Mouse (Mus musculus) C2C12 (cell line): ENCODE results near the gene Gm17660. TPM values are rescaled to one million over a fixed set of nuclear protein-coding genes. Genes with fewer than 3 reads are reported as not detected.

ENCODE experiments used
- H3K27me3 ChIP-seq: one replicate; pipeline ENCODE4 v1.6.1; 2011; ENCODE audit not compliant: control insufficient read depth, insufficient read depth, insufficient read length
- H3K36me3 ChIP-seq: one replicate; pipeline ENCODE4 v1.6.1; 2011; ENCODE audit not compliant: control insufficient read depth, insufficient read depth
- H3K4me3 ChIP-seq: one replicate; pipeline ENCODE4 v1.5.1; 2011; ENCODE audit warnings: mild to moderate bottlenecking, control low read depth; ENCODE audit not compliant: poor library complexity, insufficient read depth, severe bottlenecking
- H3K79me2 ChIP-seq: one replicate; pipeline ENCODE4 v1.6.1; 2011; ENCODE audit not compliant: control insufficient read depth, insufficient read depth
- H3K79me3 ChIP-seq: one replicate; pipeline ENCODE4 v1.6.1; 2011; ENCODE audit warnings: low read depth, control low read depth
- H3ac ChIP-seq: one replicate; pipeline ENCODE3; 2011; ENCODE audit warnings: low read depth; ENCODE audit not compliant: control insufficient read depth, insufficient read length
- CEBPB ChIP-seq: IDR thresholded peaks from one replicate; pipeline ENCODE4 v1.6.1; 2011; ENCODE audit warnings: low read depth, mild to moderate bottlenecking, control low read depth, moderate library complexity
- CTCF ChIP-seq: IDR thresholded peaks from one replicate; pipeline ENCODE4 v1.5.1; 2011; ENCODE audit not compliant: control insufficient read depth, insufficient read depth, insufficient read length
- FOSL1 ChIP-seq: IDR thresholded peaks from one replicate; pipeline ENCODE4 v1.8.0; 2011; ENCODE audit warnings: mild to moderate bottlenecking, low read length; ENCODE audit not compliant: poor library complexity, insufficient read depth, severe bottlenecking
- MAX ChIP-seq: IDR thresholded peaks from one replicate; pipeline ENCODE4 v1.6.1; 2011; ENCODE audit warnings: mild to moderate bottlenecking, control low read depth
- MYOD1 ChIP-seq: IDR thresholded peaks from one replicate; pipeline ENCODE4 v1.6.1; 2011; ENCODE audit warnings: low read depth; ENCODE audit not compliant: control insufficient read depth, insufficient read length
- MYOG ChIP-seq: IDR thresholded peaks from one replicate; pipeline ENCODE4 v1.6.1; 2011; ENCODE audit not compliant: control insufficient read depth, insufficient read length; ENCODE audit errors: extremely low read depth
- USF1 ChIP-seq: IDR thresholded peaks from one replicate; pipeline ENCODE4 v1.6.1; 2011; ENCODE audit warnings: low read depth, mild to moderate bottlenecking, control low read depth, moderate library complexity
- polyA plus RNA-seq: library from polyadenylated mRNA; unstranded; fragments of >200 nt; fragmentation: generic; extraction: Trizol; gene quantifications from one replicate; pipeline ENCODE4 v1.2.1, GENCODE M21; 2012; ENCODE audit warnings: missing spikeins

Gm17660 gene
- polyA plus RNA-seq, 1 experiment: not detected

DNA sequence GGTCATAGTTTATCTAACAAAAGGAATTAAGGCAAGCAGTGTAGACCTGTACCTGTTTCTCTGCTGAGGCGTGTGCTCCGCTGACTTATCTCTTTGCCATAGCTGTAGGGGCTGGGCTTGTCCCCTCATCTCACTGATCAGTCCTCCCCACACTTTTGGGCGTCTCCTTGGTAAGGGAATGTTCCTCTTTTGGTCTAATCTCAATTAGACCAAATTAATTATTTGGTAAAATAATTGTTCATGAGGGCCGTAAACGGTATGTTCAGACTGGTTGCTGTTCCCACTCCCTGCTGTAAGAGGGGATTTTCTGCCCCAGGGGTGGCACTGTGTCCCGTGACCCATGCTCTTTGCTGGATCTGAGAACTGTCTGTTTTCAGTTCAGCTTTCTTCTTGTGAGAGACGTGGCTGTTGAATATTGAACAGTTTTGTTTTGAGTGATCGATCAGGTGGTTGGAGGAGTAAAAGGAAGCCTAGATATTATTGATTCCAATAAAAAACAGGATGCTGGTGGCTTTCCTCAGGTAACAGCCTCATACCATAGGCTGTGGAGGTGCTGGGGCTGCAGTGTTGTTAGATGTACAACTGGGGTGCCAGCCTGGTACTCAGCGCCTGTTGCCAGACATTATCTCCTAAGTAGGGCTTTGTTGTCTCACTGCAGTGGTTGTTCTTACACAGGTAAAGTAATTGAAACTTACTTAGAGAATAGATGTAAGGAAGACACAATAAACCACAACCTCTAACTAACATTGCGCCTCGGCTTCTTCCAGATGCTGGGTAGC is 14.4 kb downstream of the Gm17660 start:
- Histone ChIP-seq H3K27me3 (no peaks in the 10 kb centered on the region), H3ac (no peak overlapping the region), H3K36me3 (peaks cover 51% of the 10 kb centered on the region), H3K4me3 (no peak overlapping the region), H3K79me2 (no peaks in the 10 kb centered on the region), H3K79me3 (no peaks in the 10 kb centered on the region)
- TF ChIP-seq CTCF: no peak
- TF ChIP-seq MYOG: no peak
- no peak for TF ChIP-seq MYOD1
- no peak for TF ChIP-seq USF1
- no peak for TF ChIP-seq MAX
- TF ChIP-seq CEBPB: no peak
- no peak for TF ChIP-seq FOSL1

DNA sequence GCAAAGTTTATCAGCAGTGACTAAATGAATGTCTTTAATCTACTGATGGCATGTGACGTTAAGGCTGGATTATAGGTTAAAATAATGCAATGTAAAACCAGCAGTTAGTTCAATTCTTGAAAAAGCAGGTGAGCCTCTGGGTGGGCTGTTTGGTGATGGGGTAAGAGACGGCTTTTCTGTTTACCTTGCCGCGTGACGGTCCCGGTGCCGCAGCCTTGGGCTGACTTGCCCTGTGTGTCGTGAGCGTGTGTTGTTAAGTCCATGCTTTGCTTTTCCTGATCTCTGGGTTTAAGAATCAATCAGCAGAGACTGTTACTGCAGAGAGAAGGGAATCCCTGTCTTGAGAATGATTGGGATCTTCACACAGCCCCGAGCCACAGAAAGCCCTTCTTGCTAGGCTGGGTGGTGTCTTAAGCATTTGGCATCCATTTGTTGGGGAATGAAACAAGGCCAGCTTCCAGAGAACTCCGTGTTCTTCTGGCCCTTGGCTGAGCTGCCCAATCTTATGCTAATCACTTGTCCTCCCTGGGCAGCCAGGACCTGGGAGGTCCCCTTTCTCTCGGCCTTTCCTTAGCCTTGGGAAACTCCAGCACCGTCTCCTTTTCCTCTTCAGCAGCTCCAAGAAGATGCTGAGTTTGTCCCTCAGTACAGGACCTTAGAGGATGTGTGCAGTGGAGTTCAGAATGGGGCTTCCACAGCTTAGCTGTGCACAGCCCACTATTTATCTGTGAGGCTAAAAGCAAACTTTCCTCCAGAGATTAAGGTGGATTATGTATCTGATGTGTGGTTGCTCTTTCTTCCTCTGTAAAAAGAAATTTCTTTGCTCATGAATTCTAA is 15.3 kb downstream of the Gm17660 start:
- H3K4me3 ChIP-seq: no peak overlapping the region
- no peak for TF ChIP-seq MAX
- no peak for TF ChIP-seq CEBPB
- TF ChIP-seq CTCF: no peak
- TF ChIP-seq MYOG: no peak
- no peak for TF ChIP-seq FOSL1
- TF ChIP-seq USF1: no peak
- TF ChIP-seq MYOD1: no peak
- H3K36me3 ChIP-seq: peaks cover 56% of the 10 kb centered on the region
- H3K27me3 ChIP-seq: no peaks in the 10 kb centered on the region
- no peaks in the 10 kb centered on the region for H3K79me2 ChIP-seq
- H3ac ChIP-seq: no peak overlapping the region
- H3K79me3 ChIP-seq: no peaks in the 10 kb centered on the region

GRCm38 (mm10) chr5:104060429-104060828 is 17.0 kb downstream of the Gm17660 start:
- TF ChIP-seq MAX (no peak), CTCF (no peak), USF1 (no peak), MYOG (no peak), CEBPB (no peak), MYOD1 (no peak), FOSL1 (no peak)
- Histone ChIP-seq H3K36me3 (peaks cover 59% of the 10 kb centered on the region), H3K27me3 (no peaks in the 10 kb centered on the region), H3K79me2 (no peaks in the 10 kb centered on the region), H3ac (no peak overlapping the region), H3K4me3 (no peak overlapping the region), H3K79me3 (no peaks in the 10 kb centered on the region)

- TF ChIP-seq MAX (no peak), CTCF (no peak), MYOD1 (no peak), FOSL1 (no peak), MYOG (no peak), CEBPB (no peak), USF1 (no peak)
- Histone ChIP-seq H3K36me3 (peaks cover 55% of the 10 kb centered on the region), H3K79me2 (no peaks in the 10 kb centered on the region), H3K4me3 (no peak overlapping the region), H3K79me3 (no peaks in the 10 kb centered on the region), H3ac (no peak overlapping the region), H3K27me3 (no peaks in the 10 kb centered on the region)
Measured at GRCm38 (mm10) chr5:104059628-104060027, 17.8 kb downstream of the Gm17660 start.

DNA sequence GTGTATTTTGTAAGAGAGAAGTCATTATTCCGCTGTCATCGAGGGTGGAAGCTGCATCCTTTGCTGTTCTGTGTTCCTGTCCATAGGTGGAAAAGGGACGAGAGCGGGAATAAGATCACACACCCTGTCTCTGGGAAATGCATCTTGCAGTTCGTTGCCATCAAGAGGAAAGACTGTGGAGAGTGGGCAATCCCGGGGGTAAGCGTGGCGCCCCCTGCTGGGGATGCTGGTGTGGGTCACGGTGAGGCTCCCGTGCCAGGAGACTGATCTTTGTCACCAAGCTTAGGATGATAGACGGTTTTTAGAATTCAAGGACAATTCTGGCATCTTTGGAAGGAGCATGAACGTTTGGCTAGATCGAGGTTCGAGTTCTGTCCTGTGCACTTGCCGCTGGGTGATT is 19.4 kb downstream of the Gm17660 start:
- Histone ChIP-seq H3ac (no peak overlapping the region), H3K79me3 (no peaks in the 10 kb centered on the region), H3K4me3 (no peak overlapping the region), H3K79me2 (peaks cover 9% of the 10 kb centered on the region), H3K27me3 (no peaks in the 10 kb centered on the region), H3K36me3 (peaks cover 47% of the 10 kb centered on the region)
- TF ChIP-seq CTCF (peak; percentile 48), FOSL1 (no peak), CEBPB (no peak), MAX (no peak)
